Mouse (Mus musculus): ENCODE results near the gene Csrnp2. TPM values are rescaled to one million over a fixed set of nuclear protein-coding genes. Genes with fewer than 3 reads are reported as not detected.
A peak's percentile ranks its signal among the peaks of the same experiment; 100 is the strongest.
"Not testable (repeated sequence)": the region's sequence is repeated elsewhere in the genome, so short reads cannot be mapped to it uniquely, and the experiment has no call there.

The Csrnp2 gene
- total RNA-seq (2021) = 10 to 100 TPM in 1 of 2 experiments, 1 to 10 TPM in 1; 7.4 to 10.1 TPM
- long read RNA-seq, experiment 1, full-length matches to known transcripts = 1 of 1 reads
- long read RNA-seq, experiment 1, partial matches to known transcripts = 0 of 1 reads
- long read RNA-seq, experiment 1, other reads (novel, unspliced or antisense) = 0 of 1 reads
- long read RNA-seq, experiment 2, partial matches to known transcripts = 3 of 3 reads
- long read RNA-seq, experiment 2, other reads (novel, unspliced or antisense) = 0 of 3 reads

- peak; percentile 80 to 85 for DNase-seq (ENCODE audit: low spot score in 2 of 2)
These were observed at the start of gene Csrnp2 for GRCm38 (mm10) chr15:100495102-100495501. Csrnp2 (minus strand) TSS chr15:100495488.

GRCm38 (mm10) chr15:100543651-100544030 is 48.4 kb upstream of the Csrnp2 start:
- not testable (repeated sequence) for DNase-seq (ENCODE audit: low spot score in 2 of 2)

- DNase-seq (ENCODE audit: low spot score in 2 of 2) = not testable (repeated sequence)
These were observed 47.8 kb upstream of the Csrnp2 start for GRCm38 (mm10) chr15:100542876-100543650.

- no peak for DNase-seq (ENCODE audit: low spot score in 2 of 2)
These were observed 46.1 kb upstream of the Csrnp2 start for GRCm38 (mm10) chr15:100541426-100541825.

GRCm38 (mm10) chr15:100541001-100541400 is 45.7 kb upstream of the Csrnp2 start:
- DNase-seq (ENCODE audit: low spot score in 2 of 2) = not testable (repeated sequence)

GRCm38 (mm10) chr15:100539411-100539810 is 44.1 kb upstream of the Csrnp2 start:
- no peak for DNase-seq (ENCODE audit: low spot score in 2 of 2)

GRCm38 (mm10) chr15:100537913-100538312 is 42.6 kb upstream of the Csrnp2 start:
- no peak for DNase-seq (ENCODE audit: low spot score in 2 of 2)

GRCm38 (mm10) chr15:100527900-100528299 is 32.6 kb upstream of the Csrnp2 start:
- DNase-seq (ENCODE audit: low spot score in 2 of 2) = no peak

- no peak for DNase-seq (ENCODE audit: low spot score in 2 of 2)
These were observed 30.1 kb upstream of the Csrnp2 start for GRCm38 (mm10) chr15:100525405-100525804.

- DNase-seq (ENCODE audit: low spot score in 2 of 2) = no peak
These were observed 25.0 kb upstream of the Csrnp2 start for GRCm38 (mm10) chr15:100520306-100520705.

- DNase-seq (ENCODE audit: low spot score in 2 of 2) = no peak
These were observed 19.8 kb upstream of the Csrnp2 start for GRCm38 (mm10) chr15:100515121-100515520.

GRCm38 (mm10) chr15:100513387-100513786 is 18.1 kb upstream of the Csrnp2 start:
- no peak for DNase-seq (ENCODE audit: low spot score in 2 of 2)

GRCm38 (mm10) chr15:100510072-100510471 is 14.8 kb upstream of the Csrnp2 start:
- no peak for DNase-seq (ENCODE audit: low spot score in 2 of 2)

GRCm38 (mm10) chr15:100508454-100509167 is 13.3 kb upstream of the Csrnp2 start:
- no peak for DNase-seq (ENCODE audit: low spot score in 2 of 2)

- not testable (repeated sequence) for DNase-seq (ENCODE audit: low spot score in 2 of 2)
These were observed 4.2 kb upstream of the Csrnp2 start for GRCm38 (mm10) chr15:100499506-100499905.

- DNase-seq (ENCODE audit: low spot score in 2 of 2) = peak in 1 of 2 experiments; percentile 9
These were observed 641 bp downstream of the Csrnp2 start for GRCm38 (mm10) chr15:100494647-100495046.

- no peak for DNase-seq (ENCODE audit: low spot score in 2 of 2)
These were observed 3.3 kb downstream of the Csrnp2 start for GRCm38 (mm10) chr15:100491966-100492365.

- DNase-seq (ENCODE audit: low spot score in 2 of 2) = no peak
These were observed 6.0 kb downstream of the Csrnp2 start for GRCm38 (mm10) chr15:100489263-100489662.

- not testable (repeated sequence) for DNase-seq (ENCODE audit: low spot score in 2 of 2)
These were observed 7.0 kb downstream of the Csrnp2 start for GRCm38 (mm10) chr15:100488297-100488696.

- DNase-seq (ENCODE audit: low spot score in 2 of 2) = no peak
These were observed 8.2 kb downstream of the Csrnp2 start for GRCm38 (mm10) chr15:100487050-100487449.

- DNase-seq (ENCODE audit: low spot score in 2 of 2) = no peak
These were observed 8.8 kb downstream of the Csrnp2 start for GRCm38 (mm10) chr15:100486450-100486849.

- DNase-seq (ENCODE audit: low spot score in 2 of 2) = no peak
These were observed 9.7 kb downstream of the Csrnp2 start for GRCm38 (mm10) chr15:100485576-100485975.

All from adrenal gland, postnatal 4 days (tissue).